Mouse (Mus musculus) lung, postnatal 25 days (tissue): ENCODE results near the gene Nudcd3.

Experiments used
- DNase-seq: peaks from one replicate; pipeline ENCODE4 v3.0.0; 2022; ENCODE audit warnings: low spot score

Nudcd3 gene

DNA sequence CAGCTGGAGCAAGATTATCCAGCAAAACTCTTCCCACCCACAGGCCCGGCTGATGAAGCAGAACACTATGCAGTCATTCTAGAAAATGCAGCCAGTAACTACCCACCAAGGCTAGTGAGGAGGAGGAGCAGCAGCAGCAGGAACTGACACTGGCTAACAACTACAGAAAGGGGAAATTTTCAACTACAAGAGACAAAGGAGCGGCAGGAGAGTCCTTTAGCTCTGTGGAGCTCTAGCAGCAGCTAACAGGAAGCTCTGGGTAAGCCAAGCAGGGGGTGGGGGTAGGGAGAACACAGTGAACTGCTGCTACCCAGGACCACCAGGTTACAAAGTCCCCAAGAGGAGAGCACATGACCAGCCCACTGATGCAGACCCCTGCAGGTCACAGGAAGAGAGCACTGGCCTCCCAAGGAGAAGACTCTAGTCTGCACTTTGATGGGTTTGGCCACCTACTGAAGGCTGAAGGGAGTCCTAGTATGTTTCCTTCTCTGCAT, 21.5 kb downstream of the Nudcd3 start:
- DNase-seq: no peak

GRCm38 (mm10) chr11:6177781-6178420, 22.3 kb downstream of the Nudcd3 start:
- no peak for DNase-seq

GRCm38 (mm10) chr11:6175506-6175905, 24.7 kb downstream of the Nudcd3 start:
- DNase-seq: no peak

- DNase-seq: peak; percentile 53
These were observed 25.5 kb downstream of the Nudcd3 start for GRCm38 (mm10) chr11:6174719-6175118.

- DNase-seq: no peak
These were observed 31.1 kb downstream of the Nudcd3 start for GRCm38 (mm10) chr11:6169041-6169663.

- DNase-seq: no peak
These were observed 33.9 kb downstream of the Nudcd3 start for GRCm38 (mm10) chr11:6166351-6166750.

DNA sequence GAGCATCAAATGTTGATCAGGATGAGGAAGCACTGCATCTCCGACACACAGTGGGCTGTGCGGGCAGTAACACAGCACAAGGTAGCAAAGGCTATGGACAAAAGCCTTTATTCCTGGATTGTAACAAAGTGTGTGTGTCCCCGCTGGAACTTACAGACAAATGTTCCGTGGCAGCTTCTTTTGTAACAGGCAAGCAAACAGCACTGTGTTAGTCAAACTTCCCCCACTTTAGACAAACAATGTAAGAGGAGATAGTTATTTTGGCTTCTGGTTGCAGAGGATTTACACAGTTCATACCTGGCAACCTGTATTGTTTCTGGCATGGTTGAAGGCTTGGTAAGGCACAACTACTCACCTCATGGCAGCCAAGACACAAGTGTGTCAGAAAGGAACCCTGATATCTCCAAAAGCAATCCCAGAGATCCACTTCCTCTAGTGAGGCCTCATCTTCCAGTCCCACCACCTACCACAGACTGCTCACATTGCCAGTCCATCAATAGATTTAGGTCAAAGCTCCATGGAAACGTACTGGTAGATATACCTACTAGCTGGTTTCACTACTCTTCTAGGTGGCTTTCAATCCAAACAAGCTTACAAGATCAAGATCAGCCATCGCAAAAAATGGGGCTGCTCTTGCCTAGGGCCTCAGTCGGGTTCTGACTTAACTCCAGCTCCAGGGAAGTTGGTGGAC, 34.7 kb downstream of the Nudcd3 start:
- DNase-seq: no peak

DNA sequence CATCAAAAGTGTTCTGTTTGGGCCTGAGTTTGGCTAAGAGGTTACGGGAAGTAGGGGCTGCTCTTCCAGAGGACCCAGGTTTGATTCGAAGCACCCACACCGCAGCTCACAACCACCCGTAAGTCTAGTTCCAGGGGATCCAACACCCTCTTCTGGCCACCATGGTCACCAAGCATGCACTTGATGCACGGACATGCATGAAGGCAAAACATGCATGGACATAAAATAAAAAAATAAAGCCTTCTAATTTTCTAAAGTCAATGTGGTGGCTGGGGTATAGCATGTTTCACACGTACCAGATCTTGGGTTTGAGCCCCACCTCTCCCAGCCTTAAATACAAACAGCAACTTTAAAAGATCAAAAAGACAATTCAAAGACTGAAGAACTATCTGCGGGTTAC, 35.4 kb downstream of the Nudcd3 start:
- no peak for DNase-seq

- DNase-seq: no peak
These were observed 36.5 kb downstream of the Nudcd3 start for GRCm38 (mm10) chr11:6163706-6164105.

DNA sequence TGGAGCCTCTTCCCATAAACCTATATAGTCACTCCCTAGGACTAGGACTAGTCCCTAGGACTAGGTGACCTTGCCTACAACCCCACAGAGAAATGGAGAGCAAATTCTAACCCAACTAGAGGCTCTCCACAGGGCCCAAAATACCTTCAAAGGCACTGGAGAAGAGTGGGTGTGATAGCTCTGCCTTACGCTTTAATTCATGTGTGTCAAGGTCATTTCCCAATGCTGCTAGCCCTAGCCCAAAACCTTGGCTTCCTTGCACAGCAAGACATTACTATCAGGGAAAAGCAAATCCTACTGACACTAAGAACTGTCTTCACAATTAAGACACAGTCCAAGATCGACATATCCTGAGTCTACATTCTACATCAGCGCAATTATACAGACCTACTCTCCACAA, 37.2 kb downstream of the Nudcd3 start:
- DNase-seq: no peak

DNA sequence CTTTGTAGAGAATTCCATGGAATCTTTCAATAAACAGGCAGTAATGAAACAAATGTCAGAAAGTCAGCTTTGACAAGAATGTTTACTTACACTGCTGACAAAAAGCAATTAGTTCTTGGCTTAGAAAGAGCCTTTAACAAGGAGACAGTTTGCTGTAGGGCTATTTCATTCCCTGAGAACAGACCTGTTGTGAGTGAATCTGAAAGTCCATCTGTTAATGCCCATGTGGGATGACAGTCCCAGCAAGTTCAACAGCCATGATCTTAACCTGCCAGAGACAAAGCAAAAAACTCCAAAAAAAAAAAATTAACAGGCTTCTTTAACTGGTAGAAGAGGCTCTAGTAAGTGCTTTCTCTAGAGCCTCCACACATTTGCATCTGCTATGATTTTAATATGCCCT, 38.7 kb downstream of the Nudcd3 start:
- no peak for DNase-seq

DNA sequence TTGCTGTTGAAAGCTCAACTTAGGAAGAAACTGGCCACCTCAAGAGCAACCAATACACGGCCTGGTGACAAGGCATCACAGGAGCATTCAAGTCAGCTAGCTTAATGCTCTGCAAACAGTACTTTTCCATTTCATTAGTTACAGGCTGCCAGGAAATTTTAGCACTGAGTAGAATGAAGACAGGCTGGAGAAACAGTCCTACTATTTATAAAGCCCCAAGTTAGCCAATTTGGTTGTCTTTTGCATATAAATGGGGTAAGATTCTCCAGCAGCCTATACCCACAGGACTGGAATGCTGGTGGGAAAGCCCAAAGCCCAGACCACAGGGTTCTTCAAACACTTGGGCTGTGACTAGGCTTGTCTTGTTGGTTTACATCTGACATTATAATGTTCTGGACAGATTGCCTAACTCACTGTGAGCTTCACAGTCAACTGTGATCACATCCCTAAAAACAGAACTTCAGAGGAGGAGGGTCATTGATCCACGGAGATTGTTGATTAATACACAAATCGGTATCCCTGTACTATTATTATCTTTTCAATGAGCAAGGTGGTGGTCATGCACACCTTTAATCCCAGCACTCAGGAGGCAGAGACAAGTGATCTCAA, 39.4 kb downstream of the Nudcd3 start:
- DNase-seq: no peak

DNA sequence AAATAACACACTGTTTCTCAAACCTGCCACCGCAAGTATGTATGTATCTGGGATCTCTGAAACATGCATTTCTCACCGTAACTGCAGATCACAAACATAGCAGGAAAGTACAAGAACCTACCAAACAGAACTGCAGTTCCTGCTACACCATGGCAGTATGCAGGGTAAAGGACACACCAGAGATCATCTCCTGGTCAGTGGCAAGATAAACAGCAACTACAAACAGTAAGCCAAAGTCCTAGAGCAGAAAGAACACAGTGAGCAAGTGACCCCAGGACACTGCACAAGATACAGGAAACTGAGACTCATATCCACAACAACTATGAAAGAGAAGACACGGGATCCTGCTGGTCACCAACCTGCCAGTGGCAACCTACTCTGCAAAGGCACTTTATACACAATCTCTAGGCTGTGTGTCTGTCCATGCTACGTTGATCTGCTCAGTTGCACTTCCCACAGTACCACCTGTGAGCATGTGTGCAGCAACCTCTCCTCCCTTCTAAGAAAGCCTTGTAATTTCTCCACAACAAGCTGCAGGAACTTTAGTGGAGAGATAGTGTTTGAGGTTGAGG, 40.4 kb downstream of the Nudcd3 start:
- no peak for DNase-seq

- no peak for DNase-seq
These were observed 41.7 kb downstream of the Nudcd3 start for GRCm38 (mm10) chr11:6158515-6158914.

DNA sequence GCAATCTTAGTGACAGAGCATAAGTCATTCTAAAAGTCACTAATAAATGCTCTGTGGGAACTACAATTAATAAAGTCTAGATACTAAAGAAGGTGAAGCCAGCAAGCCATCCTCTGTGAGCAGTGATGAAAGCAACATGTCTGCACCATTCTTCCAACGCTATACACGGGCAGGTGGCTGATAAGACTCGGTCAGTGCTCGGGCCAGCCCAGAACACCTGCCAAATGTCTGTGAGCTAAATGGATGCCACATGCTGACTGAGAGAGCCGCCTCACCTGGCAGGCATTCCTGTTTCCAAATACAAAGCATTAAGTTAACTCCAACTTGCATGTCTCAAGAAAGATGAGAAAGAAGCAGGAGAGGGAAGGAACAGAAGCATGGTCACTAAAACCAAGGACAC, 43.1 kb downstream of the Nudcd3 start:
- DNase-seq: no peak

- no peak for DNase-seq
These were observed 43.6 kb downstream of the Nudcd3 start for GRCm38 (mm10) chr11:6156651-6157050.

- DNase-seq: no peak
These were observed 46.0 kb downstream of the Nudcd3 start for GRCm38 (mm10) chr11:6154211-6154701.

GRCm38 (mm10) chr11:6152864-6153263, 47.4 kb downstream of the Nudcd3 start:
- DNase-seq: no peak

DNA sequence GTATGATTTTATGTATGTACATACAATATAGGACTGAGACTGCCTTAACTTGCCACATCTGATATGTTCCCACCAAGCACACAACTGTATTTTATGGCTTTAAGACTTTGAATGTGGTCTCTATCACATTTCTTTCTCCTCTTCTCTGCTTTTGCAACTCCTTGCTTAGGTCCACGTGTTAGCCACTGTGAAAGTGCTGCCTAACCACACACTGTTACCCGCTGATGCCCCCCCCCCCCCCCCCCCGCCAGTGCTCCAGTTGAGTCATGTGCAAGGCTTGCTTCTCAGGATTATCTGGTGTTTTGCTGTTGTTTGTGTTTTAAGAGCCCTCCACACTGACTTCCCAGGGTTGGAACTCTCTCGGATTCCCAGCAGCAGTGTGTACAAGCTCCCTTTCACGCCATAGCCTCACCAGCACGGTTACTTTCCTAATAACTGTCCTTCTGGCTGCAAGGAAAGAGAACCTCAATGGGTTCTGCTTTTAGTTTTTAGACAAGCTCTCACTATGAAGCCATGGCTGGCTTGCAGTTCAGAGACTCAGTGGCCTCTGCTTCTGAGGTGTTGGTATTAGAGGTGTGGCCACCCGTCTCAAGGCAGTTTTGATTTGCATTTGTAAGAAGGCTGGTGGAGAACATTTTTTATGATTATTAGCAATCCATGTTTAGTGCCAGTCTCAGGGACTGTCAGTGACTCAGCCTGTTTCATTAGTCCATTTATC, 61.8 kb downstream of the Nudcd3 start:
- DNase-seq: no peak

GRCm38 (mm10) chr11:6132886-6133285, 67.3 kb downstream of the Nudcd3 start:
- no peak for DNase-seq

DNA sequence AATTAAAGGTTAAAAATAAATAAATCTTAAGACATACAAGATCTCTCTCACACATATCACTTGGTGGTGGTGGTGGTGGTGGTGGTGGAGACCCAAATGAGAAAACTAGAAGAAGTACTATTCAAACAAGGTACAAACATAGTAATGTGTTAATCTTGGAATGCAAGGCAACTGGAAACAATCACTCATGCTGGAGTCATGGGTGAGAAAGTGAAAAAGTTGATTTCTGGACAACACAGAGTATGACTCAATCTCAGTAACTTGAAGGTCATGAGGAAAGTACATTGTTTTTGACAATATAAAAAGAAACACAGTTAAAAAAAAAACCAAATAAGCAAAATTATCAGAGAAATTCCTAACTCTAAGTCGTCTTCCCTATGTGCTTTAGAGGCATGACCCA, 69.6 kb downstream of the Nudcd3 start:
- DNase-seq: no peak
